Mouse (Mus musculus) cortical plate, adult 2 months (tissue): ENCODE measurements around the gene Efcab11.

Experiments used
- CTCF ChIP-seq: fragments of 200-500 bp; IDR thresholded peaks from 2 replicates; pipeline ENCODE4 v1.5.1; 2011; ENCODE audit warnings: mild to moderate bottlenecking, control low read depth, low read length; ENCODE audit not compliant: insufficient read depth; ENCODE audit errors: extremely low read depth
- POLR2A ChIP-seq: fragments of 200-500 bp; IDR thresholded peaks from 2 replicates; pipeline ENCODE4 v1.6.1; 2011; ENCODE audit warnings: mild to moderate bottlenecking, low read length, control low read depth; ENCODE audit not compliant: insufficient read depth; ENCODE audit errors: extremely low read depth

DNA sequence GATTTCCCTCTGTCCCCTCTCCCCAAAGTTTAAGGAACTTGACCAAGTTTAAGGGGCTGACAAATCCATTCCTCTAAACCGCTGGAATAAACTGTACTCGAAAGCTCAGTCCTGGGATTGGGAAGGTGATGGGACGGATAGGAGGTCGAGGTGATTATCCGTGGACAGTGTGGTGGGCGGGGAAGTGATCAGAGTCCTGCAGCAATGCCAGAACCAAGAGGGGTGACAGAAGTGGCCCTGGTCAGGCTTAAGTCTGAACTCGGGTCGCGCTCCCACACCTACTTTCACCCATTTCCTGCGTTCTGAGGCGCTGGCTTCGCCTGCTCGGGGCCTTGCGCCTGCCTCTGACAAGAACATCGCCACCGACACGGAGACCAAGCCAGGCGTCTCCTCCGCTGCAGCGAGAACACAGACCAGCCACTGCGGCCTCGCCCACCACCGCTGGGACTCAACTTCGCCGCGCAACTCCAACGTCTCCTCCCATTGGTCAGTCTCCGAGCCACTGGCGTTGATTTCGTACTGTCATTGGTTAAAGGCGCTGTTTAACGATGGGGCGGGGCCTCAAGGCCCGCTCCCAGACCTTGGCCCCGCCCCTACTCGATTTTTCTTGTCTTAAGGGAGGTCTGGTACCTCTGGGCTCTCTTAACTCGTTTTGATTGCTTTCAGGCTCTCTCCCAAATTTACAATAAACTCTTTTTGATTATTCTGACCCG is 1.1 kb downstream of the Efcab11 start:
- TF ChIP-seq CTCF, result no peak
- TF ChIP-seq POLR2A, result no peak
